Mouse (Mus musculus) liver, adult 2 months (tissue): ENCODE data around the gene Magi2. TPM values are rescaled to one million over a fixed set of nuclear protein-coding genes. Genes with fewer than 3 reads are reported as not detected.
A peak's percentile ranks its signal among the peaks of the same experiment; 100 is the strongest.

Experiments used
- DNase-seq: peaks from one replicate; pipeline ENCODE4 v3.0.0-alpha.2; 2011; ENCODE audit warnings: low read depth, low spot score; ENCODE audit errors: extremely low read depth
- H3K27ac ChIP-seq: fragments of 200-500 bp; replicated peaks from 2 replicates; pipeline ENCODE4 v1.5.1; 2012; ENCODE audit warnings: low read depth, mild to moderate bottlenecking, control low read depth, inconsistent platforms, low read length; ENCODE audit not compliant: insufficient read depth
- H3K27me3 ChIP-seq: fragments of 200-500 bp; 2 replicates; pipeline ENCODE4 v1.6.1; 2012; ENCODE audit warnings: mild to moderate bottlenecking, moderate library complexity, low read length, inconsistent platforms; ENCODE audit not compliant: control insufficient read depth, insufficient read depth
- H3K36me3 ChIP-seq: fragments of 200-500 bp; 2 replicates; pipeline ENCODE4 v1.6.1; 2012; ENCODE audit warnings: low read length, inconsistent platforms; ENCODE audit not compliant: control insufficient read depth, insufficient read depth
- H3K4me1 ChIP-seq: fragments of 200-500 bp; 2 replicates; pipeline ENCODE4 v1.6.1; 2011; ENCODE audit warnings: low read length; ENCODE audit not compliant: control insufficient read depth, insufficient read depth
- H3K4me3 ChIP-seq: fragments of 200-500 bp; 2 replicates; pipeline ENCODE4 v1.5.1; 2011; ENCODE audit warnings: low read depth, mild to moderate bottlenecking, control low read depth, low read length, moderate library complexity; ENCODE audit not compliant: insufficient read depth
- H3K79me2 ChIP-seq: fragments of 200-500 bp; 2 replicates; pipeline ENCODE4 v1.6.1; 2012; ENCODE audit warnings: inconsistent platforms, mild to moderate bottlenecking, low read length, moderate library complexity; ENCODE audit not compliant: control insufficient read depth, insufficient read depth
- H3K9ac ChIP-seq: fragments of 200-500 bp; 2 replicates; pipeline ENCODE4 v1.6.1; 2012; ENCODE audit warnings: low read depth, mild to moderate bottlenecking, control low read depth, inconsistent platforms, low read length
- CTCF ChIP-seq: fragments of 200-500 bp; IDR thresholded peaks from 2 replicates; pipeline ENCODE4 v1.5.1; 2011; ENCODE audit warnings: low read depth, low read length, control low read depth
- POLR2A ChIP-seq: fragments of 200-500 bp; IDR thresholded peaks from 2 replicates; pipeline ENCODE4 v1.6.1; 2011; ENCODE audit warnings: low read length, control low read depth; ENCODE audit not compliant: insufficient read depth; ENCODE audit errors: extremely low read depth
- WGBS: fragments of 180-500 bp; shearing (Covaris S2); methylation state at CpG from one replicate; pipeline ENCODE4 v1.1.7; 2018; 5-methylcytosine and 5-hydroxymethylcytosine counted together
- polyA plus RNA-seq: library from polyadenylated mRNA; depleted of rRNA; stranded (reverse); fragments of >200 nt; gene quantifications from 2 replicates; pipeline ENCODE4 v1.2.3, GENCODE M21; 2012
- total RNA-seq: library from RNA; depleted of rRNA; stranded (reverse); fragments of >200 nt; gene quantifications from 2 replicates; pipeline ENCODE4 v1.2.3, GENCODE M21; 2014

The Magi2 gene
- total and polyA plus RNA-seq, 2 experiments: 0.06 to 0.18 TPM

DNA sequence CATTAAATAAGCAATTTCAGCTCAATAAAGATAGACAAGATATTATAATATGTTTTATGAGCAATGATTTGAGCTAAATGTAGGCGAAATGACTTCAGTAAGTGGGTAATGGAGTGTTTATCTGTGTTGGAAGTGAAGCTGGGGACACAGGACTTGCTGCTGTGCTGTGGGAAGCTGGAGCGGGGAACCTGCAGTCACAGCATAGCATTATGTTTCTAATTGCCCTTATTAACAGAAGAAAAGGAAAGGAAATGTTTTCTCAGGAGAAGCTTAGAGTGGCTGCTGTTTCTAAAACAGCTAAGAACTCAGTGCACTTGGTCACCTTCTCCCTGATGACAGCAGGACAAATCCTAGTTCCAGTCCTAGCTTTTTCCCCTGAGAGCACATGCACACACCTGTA, 1098.5 kb downstream of the Magi2 start:
- H3K27ac ChIP-seq: no peak overlapping the region

DNA sequence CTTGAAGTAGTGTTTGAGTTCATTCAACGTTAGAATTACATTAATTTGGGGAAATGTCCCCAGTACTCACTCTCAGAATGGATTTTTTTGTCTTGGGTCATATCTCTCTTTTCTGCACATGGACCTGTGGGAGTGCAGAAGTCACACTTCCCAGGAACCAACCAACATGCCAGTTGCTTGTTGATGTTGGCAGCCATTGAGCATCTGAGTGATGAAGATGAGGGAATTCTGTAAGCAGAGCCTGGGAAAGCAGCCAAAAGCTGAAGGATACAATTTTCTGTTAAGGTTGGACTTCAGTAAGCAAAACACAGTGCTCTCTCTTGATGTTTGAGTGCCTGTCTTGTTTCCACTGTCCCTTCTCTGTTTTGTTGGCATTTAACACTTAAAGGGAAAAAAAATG, 1102.1 kb downstream of the Magi2 start:
- WGBS: 51% methylated on average over 1 of the region's 1 CpGs
- H3K4me3 ChIP-seq: no peak overlapping the region

More for the DNA sequence above, 1098.5 kb downstream of the Magi2 start:
- no peak overlapping the region for H3K9ac ChIP-seq
- no peaks in the 10 kb centered on the region for H3K36me3 ChIP-seq
- 0 out of 2 replicates have a peak, but pooled peaks cover 5% of the 10 kb centered on the region for H3K4me1 ChIP-seq
- 87% methylated on average over 2 of the region's 2 CpGs for WGBS
- no peaks in the 10 kb centered on the region for H3K27me3 ChIP-seq
- DNase-seq: no peak
- TF ChIP-seq CTCF: no peak
- no peak for TF ChIP-seq POLR2A
- H3K79me2 ChIP-seq: no peaks in the 10 kb centered on the region
- H3K4me3 ChIP-seq: no peak overlapping the region

DNA sequence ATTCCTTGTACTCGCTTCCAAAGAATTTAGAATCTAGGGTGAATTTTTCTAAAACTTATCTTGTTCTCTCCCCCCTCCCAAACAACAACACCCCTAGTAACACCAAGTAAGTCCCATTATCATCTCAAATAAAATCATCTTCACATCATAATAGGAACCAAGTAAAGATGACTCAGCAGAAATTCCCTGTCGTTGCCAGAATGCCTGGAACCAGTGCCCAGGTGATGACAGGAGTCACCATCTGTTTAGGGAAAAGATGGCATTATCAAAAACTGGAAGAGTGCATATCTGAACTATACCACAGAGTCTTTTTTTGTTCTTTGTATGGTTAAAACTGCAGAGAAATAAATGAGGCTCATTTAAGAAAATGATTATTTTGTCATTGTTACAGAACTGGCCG, 1103.2 kb downstream of the Magi2 start:
- H3K27me3 ChIP-seq: no peaks in the 10 kb centered on the region

More for the DNA sequence above, 1102.1 kb downstream of the Magi2 start:
- Histone ChIP-seq H3K79me2 (no peaks in the 10 kb centered on the region), H3K9ac (no peak overlapping the region), H3K4me1 (no peaks in the 10 kb centered on the region), H3K27me3 (no peaks in the 10 kb centered on the region), H3K36me3 (no peaks in the 10 kb centered on the region), H3K27ac (no peak overlapping the region)
- DNase-seq: peak; percentile 7
- TF ChIP-seq POLR2A: no peak
- TF ChIP-seq CTCF: no peak

DNA sequence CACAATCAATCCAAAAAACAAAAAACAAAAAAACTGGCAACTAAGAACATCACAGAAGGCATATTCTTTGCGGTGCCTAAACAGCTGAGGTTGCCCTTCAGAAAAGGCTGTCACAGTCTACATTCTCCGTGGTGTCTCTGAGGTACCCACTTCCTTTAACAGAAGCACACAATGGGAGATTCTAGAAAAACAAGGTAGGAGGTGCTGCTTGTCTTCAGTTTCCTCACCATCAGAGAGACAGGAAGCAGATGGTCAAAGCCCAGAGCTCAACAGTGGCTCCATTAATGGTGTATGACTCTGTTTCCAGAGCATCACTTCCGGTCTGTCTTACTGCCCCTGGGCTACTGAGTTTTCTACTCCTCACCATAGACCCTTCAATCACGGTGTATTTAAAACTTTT, 1105.7 kb downstream of the Magi2 start:
- no peaks in the 10 kb centered on the region for H3K27me3 ChIP-seq
- H3K79me2 ChIP-seq: no peaks in the 10 kb centered on the region
- 69% methylated on average over 4 of the region's 4 CpGs for WGBS
- H3K27ac ChIP-seq: no peak overlapping the region
- H3K36me3 ChIP-seq: no peaks in the 10 kb centered on the region
- H3K4me1 ChIP-seq: no peaks in the 10 kb centered on the region
- no peak overlapping the region for H3K9ac ChIP-seq
- no peak for DNase-seq
- TF ChIP-seq POLR2A (no peak), CTCF (no peak)
- no peak overlapping the region for H3K4me3 ChIP-seq

More for the DNA sequence above, 1103.2 kb downstream of the Magi2 start:
- no peaks in the 10 kb centered on the region for H3K79me2 ChIP-seq
- no peak for DNase-seq
- no peak for TF ChIP-seq POLR2A
- TF ChIP-seq CTCF: no peak
- 84% methylated on average over 3 of the region's 3 CpGs for WGBS
- no peak overlapping the region for H3K27ac ChIP-seq
- H3K36me3 ChIP-seq: no peaks in the 10 kb centered on the region
- H3K4me3 ChIP-seq: no peak overlapping the region
- no peak overlapping the region for H3K9ac ChIP-seq
- H3K4me1 ChIP-seq: no peaks in the 10 kb centered on the region

DNA sequence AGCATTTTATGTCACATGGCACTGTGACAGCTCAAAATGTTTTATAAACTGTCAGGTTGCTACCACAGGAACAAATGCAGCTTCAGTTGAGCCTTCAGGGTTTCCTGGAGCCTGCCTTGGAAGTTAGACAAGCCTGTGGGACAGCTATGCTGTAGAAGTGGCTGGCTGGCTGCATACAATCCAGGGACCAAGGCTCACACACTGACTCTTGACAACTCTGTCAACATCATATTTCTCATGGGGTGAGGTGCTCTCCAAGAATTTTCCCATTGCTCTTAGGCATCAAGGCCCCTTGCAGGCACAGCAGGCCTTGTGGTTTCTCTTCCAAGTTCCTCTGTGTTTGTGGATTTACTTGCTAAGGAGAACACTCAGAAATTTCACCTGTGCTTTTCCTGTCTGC, 1107.7 kb downstream of the Magi2 start:
- no peak for DNase-seq
- H3K27ac ChIP-seq: no peak overlapping the region
- no peaks in the 10 kb centered on the region for H3K36me3 ChIP-seq
- no peak for TF ChIP-seq POLR2A
- no peak for TF ChIP-seq CTCF
- no peaks in the 10 kb centered on the region for H3K27me3 ChIP-seq
- H3K79me2 ChIP-seq: no peaks in the 10 kb centered on the region
- no peak overlapping the region for H3K4me3 ChIP-seq
- H3K4me1 ChIP-seq: no peaks in the 10 kb centered on the region
- H3K9ac ChIP-seq: no peak overlapping the region

DNA sequence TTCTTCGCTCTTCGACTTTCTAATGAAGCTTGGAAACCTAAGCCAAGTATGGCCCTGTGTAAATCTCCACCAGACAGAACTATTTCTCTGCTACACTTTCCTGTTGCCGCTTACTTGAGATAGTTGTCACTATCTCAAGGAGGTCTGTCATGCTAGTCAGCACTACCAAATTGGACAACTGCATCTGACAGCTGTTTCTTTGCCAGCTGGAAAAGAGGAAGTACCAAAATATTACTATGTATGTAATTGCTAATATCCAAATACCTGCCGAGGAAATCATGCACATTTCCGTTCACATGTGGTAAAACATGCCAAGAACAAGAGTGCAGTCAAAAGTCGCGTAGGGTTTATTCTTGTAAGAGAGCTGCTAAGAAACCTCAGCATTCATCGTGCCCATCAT, 1126.1 kb downstream of the Magi2 start:
- H3K4me3 ChIP-seq: no peak overlapping the region
- H3K27ac ChIP-seq: no peak overlapping the region
- H3K27me3 ChIP-seq: no peaks in the 10 kb centered on the region
- no peak for TF ChIP-seq POLR2A
- TF ChIP-seq CTCF: no peak
- no peak for DNase-seq
- WGBS: 91% methylated on average over 8 of the region's 8 CpGs
- no peaks in the 10 kb centered on the region for H3K4me1 ChIP-seq
- no peaks in the 10 kb centered on the region for H3K36me3 ChIP-seq
- H3K79me2 ChIP-seq: no peaks in the 10 kb centered on the region
- no peak overlapping the region for H3K9ac ChIP-seq
